Mouse (Mus musculus) stomach, embryonic 16.5 days (tissue): Measurements from ENCODE around the gene Enox1. TPM values are rescaled to one million over a fixed set of nuclear protein-coding genes. Genes with fewer than 3 reads are reported as not detected.
"Not testable (repeated sequence)": the region's sequence is repeated elsewhere in the genome, so short reads cannot be mapped to it uniquely, and the experiment has no call there.

Experiments
- ATAC-seq: fragments of 200-750 bp; cut with Nextera tagmentation; 2 replicates; pipeline ENCODE4 v1.8.0; 2017; ENCODE audit warnings: moderate number of reproducible peaks, moderate TSS enrichment; ENCODE audit not compliant: insufficient read depth, low FRiP score
- H3K27ac ChIP-seq: fragments of 300-500 bp; sonication (generic); 2 replicates; pipeline ENCODE4 v1.5.1; 2014; ENCODE audit warnings: low read length
- H3K27me3 ChIP-seq: fragments of 300-500 bp; sonication (generic); 2 replicates; pipeline ENCODE4 v1.6.1; 2014; ENCODE audit warnings: low read length, control low read depth, mixed read lengths; ENCODE audit not compliant: control insufficient read depth, insufficient read depth
- H3K36me3 ChIP-seq: fragments of 300-500 bp; sonication (generic); 2 replicates; pipeline ENCODE4 v1.6.1; 2014; ENCODE audit warnings: low read length; ENCODE audit not compliant: control insufficient read depth, insufficient read depth
- H3K4me1 ChIP-seq: fragments of 300-500 bp; sonication (generic); 2 replicates; pipeline ENCODE4 v1.6.1; 2014; ENCODE audit warnings: low read length, control low read depth, mixed read lengths; ENCODE audit not compliant: control insufficient read depth, insufficient read depth
- H3K4me2 ChIP-seq: fragments of 300-500 bp; sonication (generic); 2 replicates; pipeline ENCODE4 v1.6.1; 2014; ENCODE audit warnings: low read depth, low read length, mixed read lengths
- H3K4me3 ChIP-seq: fragments of 300-500 bp; sonication (generic); replicated peaks from 2 replicates; pipeline ENCODE4 v1.5.1; 2014; ENCODE audit warnings: mild to moderate bottlenecking, low read length
- H3K9ac ChIP-seq: fragments of 300-500 bp; sonication (generic); 2 replicates; pipeline ENCODE4 v1.6.1; 2014; ENCODE audit warnings: low read length
- H3K9me3 ChIP-seq: fragments of 300-500 bp; sonication (generic); replicated peaks from 2 replicates; pipeline ENCODE4 v1.6.1; 2016; ENCODE audit warnings: low read length, control low read depth; ENCODE audit not compliant: control insufficient read depth
- WGBS: fragments of 180-500 bp; shearing (Covaris S2); extraction: QIAGEN DNeasy Blood & Tissue Kit; methylation state at CpG from one replicate; pipeline ENCODE4 v1.1.7; 2014; 5-methylcytosine and 5-hydroxymethylcytosine counted together
- polyA plus RNA-seq: library from polyadenylated mRNA; unstranded; fragments of >200 nt; fragmentation: Nextera tagmentation; extraction: Ambion mirVana; gene quantifications from 2 replicates; pipeline ENCODE4 v1.2.1, GENCODE M21; 2015

Gene Enox1
- polyA plus RNA-seq, 1 experiment from 2014 or later: 6.6 TPM

GRCm38 (mm10) chr14:77533638-77534037 is 377.1 kb downstream of the Enox1 start:
- H3K9ac ChIP-seq: no peak overlapping the region
- H3K4me2 ChIP-seq: no peak overlapping the region
- WGBS: 75% methylated on average over 5 of the region's 5 CpGs
- H3K4me3 ChIP-seq: no peak overlapping the region
- no peak for ATAC-seq
- no peaks in the 10 kb centered on the region for H3K36me3 ChIP-seq
- no peaks in the 10 kb centered on the region for H3K27me3 ChIP-seq
- H3K4me1 ChIP-seq: no peaks in the 10 kb centered on the region
- H3K27ac ChIP-seq: no peak overlapping the region
- H3K9me3 ChIP-seq: no peaks in the 10 kb centered on the region

GRCm38 (mm10) chr14:77534120-77534519 is 377.6 kb downstream of the Enox1 start:
- no peaks in the 10 kb centered on the region for H3K4me1 ChIP-seq
- H3K27me3 ChIP-seq: no peaks in the 10 kb centered on the region
- H3K9me3 ChIP-seq: no peaks in the 10 kb centered on the region
- 90% methylated on average over 7 of the region's 7 CpGs for WGBS
- no peak overlapping the region for H3K27ac ChIP-seq
- no peak overlapping the region for H3K9ac ChIP-seq
- no peak overlapping the region for H3K4me3 ChIP-seq
- H3K36me3 ChIP-seq: no peaks in the 10 kb centered on the region
- H3K4me2 ChIP-seq: no peak overlapping the region
- ATAC-seq: no peak

- no peaks in the 10 kb centered on the region for H3K27me3 ChIP-seq
- H3K4me2 ChIP-seq: no peak overlapping the region
- 62% methylated on average over 2 of the region's 2 CpGs for WGBS
- no peaks in the 10 kb centered on the region for H3K9me3 ChIP-seq
- no peaks in the 10 kb centered on the region for H3K36me3 ChIP-seq
- no peak for ATAC-seq
- no peak overlapping the region for H3K27ac ChIP-seq
- no peaks in the 10 kb centered on the region for H3K4me1 ChIP-seq
- H3K4me3 ChIP-seq: no peak overlapping the region
- H3K9ac ChIP-seq: no peak overlapping the region
Measured at GRCm38 (mm10) chr14:77536592-77536991, 380.0 kb downstream of the Enox1 start.

GRCm38 (mm10) chr14:77539563-77539962 is 383.0 kb downstream of the Enox1 start:
- H3K9me3 ChIP-seq, H3K4me1 ChIP-seq, H3K4me2 ChIP-seq, ATAC-seq, H3K27ac ChIP-seq, H3K36me3 ChIP-seq, H3K27me3 ChIP-seq, H3K4me3 ChIP-seq, H3K9ac ChIP-seq: not testable (repeated sequence)
- WGBS: 72% methylated on average over 21 of the region's 21 CpGs

- no peak overlapping the region for H3K9ac ChIP-seq
- ATAC-seq: no peak
- H3K27me3 ChIP-seq: no peaks in the 10 kb centered on the region
- H3K27ac ChIP-seq: no peak overlapping the region
- H3K4me2 ChIP-seq: no peak overlapping the region
- no peaks in the 10 kb centered on the region for H3K4me1 ChIP-seq
- H3K4me3 ChIP-seq: no peak overlapping the region
- WGBS: 73% methylated on average over 7 of the region's 7 CpGs
- no peaks in the 10 kb centered on the region for H3K9me3 ChIP-seq
- no peaks in the 10 kb centered on the region for H3K36me3 ChIP-seq
Measured at GRCm38 (mm10) chr14:77541925-77542324, 385.4 kb downstream of the Enox1 start.

- H3K4me3 ChIP-seq: no peak overlapping the region
- H3K36me3 ChIP-seq: no peaks in the 10 kb centered on the region
- WGBS: 84% methylated on average over 8 of the region's 8 CpGs
- H3K27me3 ChIP-seq: no peaks in the 10 kb centered on the region
- H3K4me1 ChIP-seq: no peaks in the 10 kb centered on the region
- H3K9ac ChIP-seq: no peak overlapping the region
- no peak overlapping the region for H3K4me2 ChIP-seq
- H3K9me3 ChIP-seq: no peaks in the 10 kb centered on the region
- no peak overlapping the region for H3K27ac ChIP-seq
- ATAC-seq: no peak
Measured at GRCm38 (mm10) chr14:77546531-77547274, 390.1 kb downstream of the Enox1 start.

GRCm38 (mm10) chr14:77547351-77547750 is 390.8 kb downstream of the Enox1 start:
- Histone ChIP-seq H3K27me3 (no peaks in the 10 kb centered on the region), H3K4me2 (no peak overlapping the region), H3K4me3 (no peak overlapping the region), H3K4me1 (no peaks in the 10 kb centered on the region), H3K36me3 (no peaks in the 10 kb centered on the region), H3K27ac (no peak overlapping the region), H3K9me3 (no peaks in the 10 kb centered on the region), H3K9ac (no peak overlapping the region)
- no peak for ATAC-seq
- WGBS: 79% methylated on average over 5 of the region's 5 CpGs

- no peaks in the 10 kb centered on the region for H3K36me3 ChIP-seq
- no peaks in the 10 kb centered on the region for H3K27me3 ChIP-seq
- no peak overlapping the region for H3K27ac ChIP-seq
- no peak overlapping the region for H3K4me3 ChIP-seq
- H3K9ac ChIP-seq: no peak overlapping the region
- no peak for ATAC-seq
- WGBS: 85% methylated on average over 5 of the region's 5 CpGs
- no peaks in the 10 kb centered on the region for H3K9me3 ChIP-seq
- H3K4me2 ChIP-seq: no peak overlapping the region
- H3K4me1 ChIP-seq: no peaks in the 10 kb centered on the region
Measured at GRCm38 (mm10) chr14:77548963-77549362, 392.4 kb downstream of the Enox1 start.

- no peak overlapping the region for H3K9ac ChIP-seq
- 57% methylated on average over 7 of the region's 7 CpGs for WGBS
- ATAC-seq: peak; percentile 50; the same call in 1 of the 2 replicates
- H3K4me3 ChIP-seq: no peak overlapping the region
- no peaks in the 10 kb centered on the region for H3K36me3 ChIP-seq
- no peaks in the 10 kb centered on the region for H3K27me3 ChIP-seq
- H3K4me2 ChIP-seq: no peak overlapping the region
- no peak overlapping the region for H3K27ac ChIP-seq
- H3K9me3 ChIP-seq: no peaks in the 10 kb centered on the region
- no peaks in the 10 kb centered on the region for H3K4me1 ChIP-seq
Measured at GRCm38 (mm10) chr14:77557446-77558070, 401.0 kb downstream of the Enox1 start.
